Mouse (Mus musculus) retina, embryonic 14.5 days (tissue): Measurements from ENCODE around the gene Baz2b.

Experiments
- DNase-seq: peaks from one replicate; pipeline ENCODE4 v3.0.0-alpha.2; 2015; ENCODE audit warnings: low spot score

Gene Baz2b

GRCm38 (mm10) chr2:60132269-60133042, 77.2 kb downstream of the Baz2b start:
- DNase-seq = no peak

GRCm38 (mm10) chr2:60128631-60129030, 81.0 kb downstream of the Baz2b start:
- DNase-seq = no peak

- peak; percentile 89 for DNase-seq
Observed at GRCm38 (mm10) chr2:60126831-60127230, 82.8 kb downstream of the Baz2b start.

GRCm38 (mm10) chr2:60126292-60126691, 83.3 kb downstream of the Baz2b start:
- peak; percentile 54 for DNase-seq

GRCm38 (mm10) chr2:60125049-60126004, 84.3 kb downstream of the Baz2b start:
- peak; percentile 83 for DNase-seq

GRCm38 (mm10) chr2:60124648-60125048, 85.0 kb downstream of the Baz2b start:
- peak; percentile 73 for DNase-seq

- no peak for DNase-seq
Observed at GRCm38 (mm10) chr2:60123911-60124647, 85.6 kb downstream of the Baz2b start.

- DNase-seq = peak; percentile 55
Observed at GRCm38 (mm10) chr2:60123061-60123874, 86.4 kb downstream of the Baz2b start.

GRCm38 (mm10) chr2:60122188-60122587, 87.5 kb downstream of the Baz2b start:
- peak; percentile 72 for DNase-seq

- DNase-seq = no peak
Observed at GRCm38 (mm10) chr2:60120681-60121080, 89.0 kb downstream of the Baz2b start.

- DNase-seq = peak; percentile 61
Observed at GRCm38 (mm10) chr2:60118684-60119558, 90.7 kb downstream of the Baz2b start.

GRCm38 (mm10) chr2:60117867-60118266, 91.8 kb downstream of the Baz2b start:
- peak; percentile 24 for DNase-seq

GRCm38 (mm10) chr2:60115891-60116554, 93.6 kb downstream of the Baz2b start:
- DNase-seq = peak; percentile 40

GRCm38 (mm10) chr2:60114901-60115300, 94.7 kb downstream of the Baz2b start:
- no peak for DNase-seq

GRCm38 (mm10) chr2:60113661-60114560, 95.7 kb downstream of the Baz2b start:
- DNase-seq = no peak

- no peak for DNase-seq
Observed at GRCm38 (mm10) chr2:60112116-60112515, 97.5 kb downstream of the Baz2b start.

GRCm38 (mm10) chr2:60109001-60109400, 100.6 kb downstream of the Baz2b start:
- no peak for DNase-seq

GRCm38 (mm10) chr2:60096625-60097024, 113.0 kb downstream of the Baz2b start:
- no peak for DNase-seq

- peak; percentile 66 for DNase-seq
Observed at GRCm38 (mm10) chr2:60090280-60090679, 119.4 kb downstream of the Baz2b start.
